Mouse (Mus musculus) central nervous system, embryonic 14 days (tissue): Measurements from ENCODE around the gene Nkx2-1. TPM values are rescaled to one million over a fixed set of nuclear protein-coding genes. Genes with fewer than 3 reads are reported as not detected.

Source experiments
- polyA plus RNA-seq: library from polyadenylated mRNA; depleted of rRNA; stranded (reverse); fragments of >200 nt; gene quantifications from 2 replicates; pipeline ENCODE4 v1.2.3, GENCODE M21; 2012; rRNA removed

Nkx2-1 gene
- 24.5 and 51.1 TPM in 2 replicates for polyA plus RNA-seq

DNA sequence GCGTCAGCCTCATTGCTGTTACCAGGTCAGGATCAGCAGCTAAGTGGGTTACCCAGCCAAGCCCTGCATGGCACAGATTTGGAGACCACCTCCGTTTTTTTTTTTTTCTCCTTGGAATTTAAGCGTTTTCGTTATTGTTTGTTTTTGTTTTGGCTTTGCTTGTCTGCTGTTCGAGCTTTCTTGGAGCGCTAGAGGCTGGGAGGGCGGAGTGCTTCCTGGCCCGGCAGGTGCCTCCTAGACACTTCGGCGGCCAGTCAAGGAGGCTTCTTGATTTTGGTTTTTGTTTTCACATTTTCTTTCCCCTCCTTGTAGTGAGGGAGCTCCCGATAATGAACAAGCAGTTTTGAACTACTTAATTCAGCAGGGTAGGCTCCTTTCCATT lies at the start of gene Nkx2-1:
TSS of gene Nkx2-1 (minus strand) at position 25 of the 382 bp plus-strand sequence.

Other genes starting within 250 kb of the Nkx2-1 start
- 39.0 and 47.2 TPM in 2 replicates for gene Mbip, start 191.0 kb downstream of the Nkx2-1 start, polyA plus RNA-seq
- gene Nkx2-9, start 76.4 kb upstream of the Nkx2-1 start, polyA plus RNA-seq = 0.10 and 0.13 TPM in 2 replicates
- gene Pax9, start 154.9 kb upstream of the Nkx2-1 start, polyA plus RNA-seq = 0.06 and 3.4 TPM in 2 replicates